Mouse (Mus musculus) spleen, adult 18-20 months (tissue): ENCODE data around the gene Ddias.

Source experiments
- DNase-seq, 2 experiments: peaks; one replicate each; pipeline ENCODE4 v3.0.0; 2022; ENCODE audit warnings: mixed read lengths in 2 of 2

The Ddias gene

DNA sequence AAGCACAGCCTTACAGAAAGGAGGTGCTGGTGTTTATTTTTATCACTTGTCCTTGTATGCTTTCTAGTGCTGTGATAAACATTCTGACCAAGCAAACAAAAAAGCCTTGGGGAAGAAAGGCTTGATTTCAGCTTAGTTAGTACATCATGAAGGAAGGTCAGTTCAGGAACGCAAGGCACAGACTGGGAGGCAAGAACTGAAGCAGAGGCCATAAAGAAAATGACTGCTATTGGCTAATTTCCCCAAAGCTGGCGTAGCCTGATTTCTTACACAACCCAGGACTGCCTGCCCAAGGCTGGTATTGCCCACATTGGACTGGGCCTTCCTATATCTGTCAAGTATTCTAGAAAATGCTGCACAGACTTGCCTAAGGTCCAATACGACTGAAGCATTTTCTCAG, 25.8 kb downstream of the Ddias start:
- no peak for DNase-seq

DNA sequence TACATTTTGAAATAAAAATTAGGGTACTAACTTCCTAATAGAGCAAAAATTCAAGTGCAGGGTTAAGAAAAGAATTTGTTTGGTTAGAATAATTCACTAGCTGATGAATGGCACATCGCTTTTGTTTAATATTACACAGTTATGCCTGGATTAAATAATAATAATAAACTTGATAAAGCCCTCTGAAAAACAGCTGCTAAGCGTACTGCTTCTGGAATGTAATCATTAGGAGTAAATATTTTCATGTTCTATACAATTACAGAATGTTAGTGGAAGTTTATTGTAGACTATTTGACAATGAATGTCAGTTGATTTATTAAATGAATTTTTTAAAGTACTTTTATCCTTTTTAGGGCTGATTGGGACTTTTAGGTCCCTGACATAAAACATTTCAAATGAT, 31.8 kb downstream of the Ddias start:
- DNase-seq = no peak

DNA sequence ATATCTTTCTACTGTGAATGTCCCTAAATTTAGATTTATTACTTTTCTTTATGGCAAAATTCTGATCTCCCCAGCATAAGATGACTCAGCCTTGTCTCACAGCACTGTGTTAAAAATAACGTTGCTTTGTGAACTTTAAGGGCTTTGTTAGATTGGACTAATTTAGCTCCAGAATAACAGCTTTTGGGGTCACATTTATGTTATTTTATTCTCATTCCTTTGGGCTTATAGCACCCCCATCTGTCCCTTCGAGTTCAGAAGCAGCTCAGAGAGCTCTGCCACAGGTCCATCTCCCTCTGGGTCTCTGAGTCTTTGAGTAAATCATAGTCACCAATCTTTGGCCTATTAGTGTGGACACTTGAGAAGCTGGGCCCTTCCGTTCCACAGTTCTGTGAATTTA, 36.1 kb downstream of the Ddias start:
- DNase-seq = no peak

DNA sequence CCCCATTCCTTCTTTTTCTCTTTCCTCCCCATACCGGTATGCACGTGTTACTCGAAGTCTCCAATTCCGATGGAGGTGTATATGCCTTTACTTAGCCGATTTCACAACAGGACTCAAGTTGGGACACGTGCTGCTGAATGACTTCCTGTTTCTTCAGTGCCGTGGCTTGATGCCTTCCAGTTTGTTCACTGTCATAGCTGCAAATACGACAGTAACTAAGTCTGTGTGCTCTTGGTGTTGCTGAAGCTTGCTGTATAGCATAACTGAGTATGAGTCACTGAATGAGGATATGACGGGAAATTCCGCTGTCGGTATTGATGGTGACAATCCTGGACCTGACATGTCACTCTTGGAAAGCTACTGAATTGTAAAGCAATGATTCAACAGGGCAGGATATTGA, 36.8 kb downstream of the Ddias start:
- no peak for DNase-seq

DNA sequence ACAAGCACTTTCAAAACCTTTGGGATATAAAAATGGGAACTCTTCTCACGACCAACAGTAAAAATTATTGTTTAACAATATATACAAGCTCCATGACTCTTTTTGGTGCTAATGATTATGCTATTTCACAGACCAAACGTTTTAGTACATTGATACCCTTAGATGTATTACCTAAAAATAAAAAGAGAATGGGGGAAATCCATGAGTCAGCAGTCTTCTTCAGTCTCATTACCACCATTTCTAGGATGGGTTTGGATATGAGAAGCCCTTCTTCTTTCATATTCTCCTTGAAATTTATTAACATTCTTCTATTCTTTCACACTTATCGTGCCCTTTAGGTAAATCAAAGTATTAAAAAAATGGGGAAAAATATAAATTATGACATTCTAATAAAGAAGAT, 37.6 kb downstream of the Ddias start:
- DNase-seq = no peak

DNA sequence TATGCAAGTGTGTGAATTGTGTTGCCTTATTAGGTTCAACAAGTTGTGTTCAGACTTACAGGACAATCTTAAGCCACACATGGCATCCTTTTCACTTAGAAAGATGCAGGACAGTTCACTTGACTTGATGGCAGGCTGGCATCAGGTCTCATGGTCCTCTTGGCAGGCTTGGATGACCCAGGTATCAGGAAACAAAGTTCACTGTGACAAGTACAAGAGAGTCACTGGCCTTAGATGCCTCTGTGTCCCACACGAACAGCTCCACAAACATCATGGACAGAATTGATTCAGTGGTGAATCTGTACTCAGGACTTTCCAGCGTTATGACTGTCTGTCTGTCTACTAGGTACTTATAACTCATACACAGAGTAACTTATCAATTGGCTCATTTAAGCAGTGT, 39.7 kb downstream of the Ddias start:
- no peak for DNase-seq

DNA sequence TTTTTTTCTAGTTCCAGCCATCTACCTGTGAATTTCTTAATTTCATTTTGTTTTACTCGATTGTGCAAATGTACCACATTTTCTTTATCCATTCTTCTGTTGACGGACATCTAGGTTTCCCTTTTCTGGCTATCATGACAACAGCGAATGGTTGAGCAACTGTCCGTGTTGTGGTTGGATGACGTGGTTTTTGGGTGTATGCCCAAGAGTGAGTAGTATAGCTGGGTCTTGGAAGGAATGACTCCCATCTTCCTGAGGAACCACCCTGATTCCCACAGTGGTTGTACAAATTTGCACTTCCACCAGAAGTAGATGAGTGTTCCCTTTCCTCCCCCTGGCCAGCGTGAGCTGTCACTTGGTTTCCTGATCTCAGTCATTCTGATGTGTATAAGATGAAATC, 41.7 kb downstream of the Ddias start:
- no peak for DNase-seq

DNA sequence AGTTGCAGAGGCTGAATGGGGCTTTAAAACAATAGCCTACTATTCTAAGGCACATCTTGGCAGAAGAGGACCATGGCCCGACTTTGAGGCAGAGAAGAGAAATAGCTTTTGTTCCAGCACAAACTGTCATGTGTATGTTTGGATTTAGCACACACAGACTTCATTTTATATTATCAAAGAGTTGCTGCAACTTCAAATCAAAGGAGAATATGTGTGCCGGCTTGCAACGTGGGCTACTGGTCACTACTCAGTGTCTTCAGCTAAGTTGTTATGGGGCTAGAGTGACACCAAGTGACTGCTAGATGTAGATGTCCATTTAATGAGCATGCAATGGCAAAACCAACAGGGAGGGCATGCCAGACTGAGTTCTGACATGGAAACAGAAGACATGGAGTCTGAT, 46.1 kb downstream of the Ddias start:
- no peak for DNase-seq

DNA sequence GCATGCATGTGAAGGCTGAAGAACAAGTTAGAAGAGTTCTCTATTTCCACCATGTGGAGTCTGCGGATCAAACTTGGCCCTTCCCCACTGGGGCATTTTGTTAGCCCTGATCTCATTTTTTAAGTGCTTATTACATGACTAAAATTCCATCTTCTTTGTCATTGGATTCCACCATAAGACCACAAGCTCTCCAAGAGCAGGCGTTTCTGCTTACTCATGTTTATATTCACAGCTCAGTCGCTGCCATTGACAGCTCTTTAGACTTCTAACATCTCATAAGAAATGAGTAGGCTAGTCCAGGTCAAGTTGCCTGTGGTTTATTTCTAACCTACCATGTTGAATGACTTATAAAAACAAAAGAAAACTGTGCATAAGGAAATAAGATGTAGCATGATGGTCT, 47.8 kb downstream of the Ddias start:
- DNase-seq = no peak

DNA sequence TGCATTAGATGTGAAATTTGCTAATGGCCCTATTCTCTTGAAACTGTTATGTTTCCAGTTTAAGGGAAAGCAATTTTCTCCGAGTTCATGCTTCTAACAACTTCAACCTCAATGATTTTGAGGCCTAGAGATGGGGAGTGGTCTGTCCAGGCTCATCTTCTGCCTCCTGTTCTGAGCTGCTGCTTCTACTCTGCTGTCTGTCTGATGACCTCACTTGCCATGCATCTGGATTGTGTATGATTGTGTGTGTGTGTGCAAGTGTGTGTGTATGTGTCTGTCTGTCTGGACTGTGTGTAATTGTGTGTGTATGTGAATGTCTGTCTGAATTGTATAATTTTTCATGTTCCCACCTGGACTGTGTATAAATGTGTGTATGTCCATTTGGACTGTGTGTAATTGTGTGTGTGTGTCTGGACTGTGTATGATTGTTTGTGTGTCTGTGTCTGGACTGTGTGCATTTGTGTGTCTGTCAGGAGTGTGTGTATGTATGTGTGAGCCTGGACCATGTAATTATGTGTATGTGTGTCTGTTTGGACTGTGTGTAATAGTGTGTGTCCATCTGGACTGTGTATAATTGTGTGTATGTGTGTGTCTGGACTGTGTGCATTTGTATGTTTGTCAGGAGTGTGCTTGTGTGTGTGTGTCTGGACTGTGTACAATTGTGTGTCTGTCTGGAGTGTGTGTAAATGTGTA, 51.5 kb downstream of the Ddias start:
- DNase-seq = no peak

DNA sequence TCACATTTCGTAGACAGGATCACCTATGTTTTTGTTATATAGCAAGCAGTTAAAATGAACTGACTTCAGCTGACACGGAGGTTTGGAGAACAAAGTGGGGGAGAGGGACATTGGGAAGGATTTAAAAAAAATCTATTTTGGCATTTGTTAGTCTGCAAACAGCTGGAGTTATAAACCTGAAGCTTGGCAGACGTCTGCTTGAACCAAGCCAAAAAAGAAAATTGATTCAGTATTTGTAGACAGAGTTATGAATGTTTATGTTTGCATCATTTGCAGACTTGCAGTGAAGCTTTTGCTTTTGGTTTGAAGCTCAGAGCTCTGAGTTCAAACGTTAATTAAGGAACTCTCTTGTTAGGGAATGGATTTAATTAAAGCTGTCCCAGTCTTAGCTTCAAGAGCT, 52.2 kb downstream of the Ddias start:
- no peak for DNase-seq

DNA sequence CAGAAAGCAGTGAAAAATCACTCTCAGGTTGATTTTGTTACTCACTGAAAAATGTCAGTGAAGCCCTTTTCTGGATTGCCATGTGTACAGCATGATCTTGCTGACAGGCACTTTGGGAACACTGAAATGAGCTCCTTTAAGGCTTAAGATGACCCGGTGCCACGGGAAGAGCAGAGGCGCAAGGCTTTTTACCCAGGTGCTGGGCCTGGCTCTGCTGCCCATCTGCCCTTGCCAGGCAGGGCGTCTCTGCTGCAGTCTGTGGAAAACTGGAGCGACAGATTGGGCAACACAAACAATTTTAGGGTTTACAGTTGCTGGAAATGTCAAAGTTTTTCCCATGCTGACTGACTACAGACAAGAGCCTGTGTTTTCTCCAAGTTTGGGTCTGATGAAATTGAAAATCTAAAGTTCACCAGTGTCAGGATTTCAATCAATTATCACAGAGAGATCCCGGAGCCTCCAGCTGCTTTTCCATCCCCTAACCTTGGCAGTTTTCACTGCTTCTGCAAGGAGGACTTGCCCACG, 53.0 kb downstream of the Ddias start:
- no peak for DNase-seq

DNA sequence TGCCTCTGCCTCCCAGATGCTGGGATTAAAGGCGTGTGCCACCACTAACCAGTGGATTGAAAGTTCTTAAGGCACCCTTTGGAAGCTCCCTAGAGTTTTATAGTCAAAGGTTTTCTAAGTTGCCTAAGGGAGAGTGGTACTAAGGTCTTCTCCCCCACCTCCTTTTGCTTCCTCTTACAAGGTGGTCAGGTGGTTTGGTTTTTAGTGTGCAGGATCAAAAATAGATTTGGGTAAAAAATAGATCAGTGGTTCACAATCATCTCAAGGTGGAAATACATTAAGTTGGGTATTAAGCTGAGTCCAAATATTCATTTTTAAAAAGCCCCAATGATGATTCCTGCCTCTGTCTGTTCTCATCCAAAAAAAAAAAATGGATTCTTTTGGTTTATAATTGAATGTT, 53.6 kb downstream of the Ddias start:
- no peak for DNase-seq

DNA sequence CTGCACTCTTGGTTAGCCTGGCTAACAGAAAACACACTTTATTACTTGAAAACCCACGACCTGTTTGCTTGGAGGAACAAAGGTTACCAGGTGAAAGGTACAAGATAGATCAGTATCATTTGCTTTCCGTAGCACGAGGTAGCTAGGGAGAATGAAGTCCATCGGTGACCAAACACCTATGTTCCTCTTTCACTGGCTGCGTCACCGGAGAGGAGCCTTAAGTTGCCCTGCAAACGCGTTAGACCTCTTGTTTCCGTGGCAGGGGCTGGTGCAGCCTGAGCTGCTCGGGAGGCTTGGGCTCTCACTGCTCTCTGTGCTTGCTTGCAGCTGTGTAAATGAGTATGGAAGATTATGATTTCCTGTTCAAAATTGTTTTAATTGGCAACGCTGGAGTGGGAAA, 54.4 kb downstream of the Ddias start:
- peak; percentile 58 to 60 for DNase-seq

DNA sequence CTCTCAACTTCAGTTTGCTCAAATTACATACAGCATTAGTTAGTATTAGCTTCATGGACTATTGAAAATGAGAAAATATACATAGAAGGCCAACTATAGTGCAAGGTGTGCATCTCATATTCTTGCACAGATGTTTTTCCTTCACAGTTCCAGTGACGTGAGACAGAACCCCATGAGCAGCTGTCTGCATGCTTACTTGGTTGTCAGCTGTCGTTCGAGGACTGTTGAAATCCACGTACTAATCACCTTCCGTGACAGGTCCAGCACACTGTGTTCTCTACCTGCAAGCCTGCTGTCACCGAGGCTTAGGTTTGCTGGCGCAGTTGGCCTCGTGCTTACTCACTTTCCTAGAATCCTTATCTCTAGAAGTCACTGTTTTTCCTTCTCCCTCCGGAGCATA, 56.2 kb downstream of the Ddias start:
- peak; percentile 21 to 27 for DNase-seq

DNA sequence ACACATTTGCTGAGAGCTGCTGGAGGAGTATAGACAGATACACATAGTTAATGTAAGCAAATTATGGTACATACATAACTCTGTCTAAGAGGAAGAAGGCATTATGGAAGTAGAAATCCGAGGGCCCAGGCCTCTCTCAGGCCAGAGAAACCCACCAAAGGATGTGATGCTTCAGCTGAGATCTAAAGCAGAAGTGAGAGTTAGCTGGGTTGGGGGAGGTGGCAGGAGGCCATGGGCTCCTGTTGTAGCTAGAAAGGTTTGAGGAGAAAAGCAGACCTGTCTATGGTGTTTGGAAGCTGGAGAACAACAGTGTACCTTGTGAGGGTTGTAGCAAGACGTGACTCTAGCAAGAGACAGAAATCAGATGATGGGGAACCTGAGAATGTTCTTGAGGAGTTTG, 56.8 kb downstream of the Ddias start:
- DNase-seq = peak; percentile 43 to 50

DNA sequence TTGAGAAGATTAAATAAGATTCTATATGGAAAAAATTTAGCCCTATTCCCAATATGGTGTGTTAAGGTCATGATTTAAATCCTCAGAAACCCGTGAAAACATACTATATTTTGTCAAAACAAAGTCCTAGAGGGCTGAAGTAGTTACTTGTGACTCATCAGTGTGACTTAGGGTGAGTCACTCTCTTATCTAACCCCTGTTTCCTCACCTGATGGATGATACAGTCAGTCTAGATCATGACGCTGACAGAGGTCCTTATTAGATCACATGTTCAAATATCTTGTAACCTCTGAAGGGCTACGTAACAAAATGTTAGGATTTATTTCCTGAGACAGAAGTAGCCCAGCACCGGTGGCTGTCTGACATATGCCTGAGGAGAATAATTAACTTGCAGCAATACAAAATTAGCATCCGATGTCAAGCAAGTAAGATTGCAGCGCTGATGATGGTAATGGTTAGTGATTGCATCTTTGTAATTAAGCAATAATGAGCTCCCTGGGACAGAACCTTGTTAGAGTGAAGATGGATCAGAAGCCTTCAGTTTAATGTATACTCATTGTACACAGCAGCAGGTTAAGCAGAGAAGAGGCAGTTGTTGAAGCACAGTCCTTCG, 62.3 kb downstream of the Ddias start:
- no peak for DNase-seq
